ENCODE assay signal across 9 mouse cellular contexts in the genomic region with DNA sequence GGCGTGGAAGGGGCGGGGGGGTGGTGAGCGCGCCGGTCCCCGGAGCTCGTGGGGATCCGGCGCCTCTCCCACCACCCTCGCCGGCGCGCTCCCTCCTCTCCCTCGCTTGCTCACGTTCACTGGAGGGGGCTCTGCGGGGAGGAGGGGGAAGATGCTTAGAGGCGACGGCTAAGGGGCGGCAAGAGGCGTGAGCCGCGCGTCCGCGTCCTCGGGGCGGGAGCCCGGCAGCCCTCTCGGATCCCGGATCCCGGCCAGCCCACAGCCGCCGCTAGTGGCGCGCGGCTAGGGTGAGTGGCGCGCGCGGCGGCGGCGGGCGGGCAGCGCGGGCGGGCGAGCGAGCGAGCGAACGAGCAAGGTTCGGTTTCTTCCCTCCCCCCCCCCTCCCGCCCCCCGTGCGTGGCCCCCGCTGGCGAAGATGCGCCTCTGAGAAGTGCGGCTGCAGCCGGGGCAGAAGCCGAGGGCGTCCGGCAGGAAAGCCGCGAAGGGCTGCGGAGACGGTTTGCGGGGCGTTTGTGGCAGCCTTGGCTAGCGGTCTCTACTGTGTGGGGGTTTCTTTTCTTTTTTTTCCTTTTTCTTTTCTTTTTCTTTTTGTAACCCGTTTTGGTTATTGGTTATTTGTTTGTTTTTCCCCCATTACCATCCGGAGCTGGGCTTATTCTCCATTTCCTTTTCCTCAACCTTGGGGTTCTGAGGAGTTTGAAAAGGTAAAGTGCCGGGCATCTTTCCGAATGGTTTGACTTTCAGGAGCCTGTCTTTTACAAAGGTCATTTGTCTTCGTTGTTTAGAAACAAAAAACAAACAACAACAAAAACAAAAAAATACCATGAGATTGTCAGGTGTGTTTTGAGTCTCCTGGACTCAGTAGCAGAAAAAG.
A peak's percentile ranks its signal among the peaks of the same experiment; 100 is the strongest.
DNase-seq lines count a peak whose midpoint lies in the region; ATAC-seq lines count a peak whose summit lies in the region.
"Had no signal": no experiment of that assay in that cellular context is flagged by ENCODE, and none has a peak within 500 bp of the region (broad histone marks: within the 10 kb centered on the region; RNA-seq: fewer than 3 reads in every experiment).

No protein-coding gene starts in this region.

- H3K4me3 ChIP-seq in kidney, embryonic 15.5 days (replicated peaks), result peak overlapping the region; percentile 57
- peak overlapping the region; percentile 69 for H3K4me3 ChIP-seq in midbrain, embryonic 16.5 days (ENCODE audit: low read depth, low read length)

- H3K36me3 ChIP-seq in kidney, embryonic 15.5 days, result no peaks in the 10 kb centered on the region
- no peaks in the 10 kb centered on the region for H3K36me3 ChIP-seq in midbrain, embryonic 16.5 days (ENCODE audit: control insufficient read depth, insufficient read depth, low read length)

- DNase-seq in kidney, adult 9 months, result no peak
- peak; percentile 62 for DNase-seq in cerebellum, adult 9-10 months
- DNase-seq in frontal cortex, postnatal 10 days (ENCODE audit: low spot score in 2 of 2), result peak; percentile 42 to 61
- DNase-seq in layer of hippocampus, postnatal 25 days (ENCODE audit: extremely low spot score in 1 of 2, low spot score in 1 of 2), result peak; percentile 30 to 59
- no peak for DNase-seq in c-Kit-positive CD71-positive TER-119-positive erythroid progenitor cells, embryonic 14.5 days (ENCODE audit: low spot score)
- DNase-seq in spleen, postnatal 10 days (ENCODE audit: low spot score in 2 of 2), result no peak

- peak; percentile 71 for ATAC-seq in kidney, embryonic 15.5 days (replicated peaks; ENCODE audit: low FRiP score)
- peak; percentile 87 for ATAC-seq in midbrain, embryonic 16.5 days
- ATAC-seq: Patski had no signal

- peak overlapping the region; percentile 96 for H3K4me2 ChIP-seq in kidney, embryonic 15.5 days
- peak overlapping the region; percentile 66 for H3K4me2 ChIP-seq in midbrain, embryonic 16.5 days (ENCODE audit: low read length)

- WGBS in kidney, embryonic 15.5 days, result under 1% methylated on average over 64 of the region's 76 CpGs
- WGBS in midbrain, embryonic 16.5 days, result under 1% methylated on average over 32 of the region's 76 CpGs

- peaks cover 86% of the 10 kb centered on the region for H3K27me3 ChIP-seq in kidney, embryonic 15.5 days
- H3K27me3 ChIP-seq in midbrain, embryonic 16.5 days (ENCODE audit: control insufficient read depth, insufficient read depth, low read depth, low read length), result peaks cover 2% of the 10 kb centered on the region; the same call in 1 of the 2 replicates

- no peak overlapping the region for H3K27ac ChIP-seq in kidney, embryonic 15.5 days
- H3K27ac ChIP-seq in midbrain, embryonic 16.5 days (ENCODE audit: low read length), result peak overlapping the region; percentile 96

- H3K4me1 ChIP-seq in kidney, embryonic 15.5 days, result peaks cover 12% of the 10 kb centered on the region
- peaks cover 18% of the 10 kb centered on the region for H3K4me1 ChIP-seq in midbrain, embryonic 16.5 days (ENCODE audit: control insufficient read depth, insufficient read depth, low read length)

- no peaks in the 10 kb centered on the region for H3K9me3 ChIP-seq in kidney, embryonic 15.5 days (replicated peaks)
- no peaks in the 10 kb centered on the region for H3K9me3 ChIP-seq in midbrain, embryonic 16.5 days (replicated peaks; ENCODE audit: control insufficient read depth, low read length, poor library complexity, severe bottlenecking)

- no peak overlapping the region for H3K9ac ChIP-seq in kidney, embryonic 15.5 days
- peak overlapping the region; percentile 88 for H3K9ac ChIP-seq in midbrain, embryonic 16.5 days (ENCODE audit: low read depth, low read length)

Comparison
In these comparisons a context has a peak if more than half of its experiments do, and no peak if none do; other contexts are left out.
1. DNase-seq: peak in cerebellum, adult 9-10 months (single experiment), frontal cortex, postnatal 10 days (2 of 2) and layer of hippocampus, postnatal 25 days (2 of 2); none in kidney, adult 9 months (single experiment), c-Kit-positive CD71-positive TER-119-positive erythroid progenitor cells, embryonic 14.5 days (single experiment) and spleen, postnatal 10 days (0 of 2).